Mouse (Mus musculus): ENCODE results near the gene Upf1. TPM values are rescaled to one million over a fixed set of nuclear protein-coding genes. Genes with fewer than 3 reads are reported as not detected.

Gene Upf1
- polyA plus RNA-seq, 1 experiment = 30.8 TPM

Other genes with a start within 250 kb of the Upf1 start
- gene Ncan, start 232.4 kb downstream of the Upf1 start, polyA plus RNA-seq (2012; rRNA removed) = 98.8 and 102 TPM in 2 replicates
- 23.7 and 23.8 TPM in 2 replicates for gene Nr2c2ap, start 221.9 kb downstream of the Upf1 start, polyA plus RNA-seq (2012; rRNA removed)
- 18.6 and 18.7 TPM in 2 replicates for gene Rfxank, start 214.1 kb downstream of the Upf1 start, polyA plus RNA-seq (2012; rRNA removed)
- 99.2 and 100 TPM in 2 replicates for gene Borcs8, start 213.8 kb downstream of the Upf1 start, polyA plus RNA-seq (2012; rRNA removed)
- 0.34 and 0.65 TPM in 2 replicates for gene Mef2b, start 213.6 kb downstream of the Upf1 start, polyA plus RNA-seq (2012; rRNA removed)
- 83.3 and 108 TPM in 2 replicates for gene Tmem161a, start 180.9 kb downstream of the Upf1 start, polyA plus RNA-seq (2012; rRNA removed)
- 51.0 and 51.3 TPM in 2 replicates for gene Slc25a42, start 141.0 kb downstream of the Upf1 start, polyA plus RNA-seq (2012; rRNA removed)
- 102 and 116 TPM in 2 replicates for gene Sugp2, start 119.1 kb downstream of the Upf1 start, polyA plus RNA-seq (2012; rRNA removed)
- 44.0 and 45.6 TPM in 2 replicates for gene Armc6, start 118.8 kb downstream of the Upf1 start, polyA plus RNA-seq (2012; rRNA removed)
- gene Homer3, start 70.5 kb downstream of the Upf1 start, polyA plus RNA-seq (2012; rRNA removed) = 18.2 and 18.5 TPM in 2 replicates
- 48.6 and 51.7 TPM in 2 replicates for gene Ddx49, start 50.8 kb downstream of the Upf1 start, polyA plus RNA-seq (2012; rRNA removed)
- gene Cope, start 50.8 kb downstream of the Upf1 start, polyA plus RNA-seq (2012; rRNA removed) = 252 and 259 TPM in 2 replicates
- 86.7 and 86.9 TPM in 2 replicates for gene Cers1, start 37.5 kb downstream of the Upf1 start, polyA plus RNA-seq (2012; rRNA removed)
- 34.8 and 63.7 TPM in 2 replicates for gene Gdf1, start 23.5 kb downstream of the Upf1 start, polyA plus RNA-seq (2012; rRNA removed)
- 0.19 and 0.26 TPM in 2 replicates for gene Comp, start 20.3 kb upstream of the Upf1 start, polyA plus RNA-seq (2012; rRNA removed)
- gene Crtc1, start 86.3 kb upstream of the Upf1 start, polyA plus RNA-seq (2012; rRNA removed) = 103 and 110 TPM in 2 replicates
- gene Klhl26, start 123.7 kb upstream of the Upf1 start, polyA plus RNA-seq (2012; rRNA removed) = 59.4 and 59.6 TPM in 2 replicates
- gene Tmem59l, start 134.1 kb upstream of the Upf1 start, polyA plus RNA-seq (2012; rRNA removed) = 263 and 277 TPM in 2 replicates
- 1.8 and 3.4 TPM in 2 replicates for gene Crlf1, start 139.9 kb upstream of the Upf1 start, polyA plus RNA-seq (2012; rRNA removed)
- 197 and 210 TPM in 2 replicates for gene Rex1bd, start 153.5 kb upstream of the Upf1 start, polyA plus RNA-seq (2012; rRNA removed)
- gene Uba52, start 157.5 kb upstream of the Upf1 start, polyA plus RNA-seq (2012; rRNA removed) = 901 and 1,108 TPM in 2 replicates
- 560 and 609 TPM in 2 replicates for gene Fkbp8, start 174.4 kb upstream of the Upf1 start, polyA plus RNA-seq (2012; rRNA removed)
- gene Kxd1, start 174.7 kb upstream of the Upf1 start, polyA plus RNA-seq (2012; rRNA removed) = 60.6 and 61.4 TPM in 2 replicates
- 25.1 and 25.6 TPM in 2 replicates for gene Ell, start 186.2 kb upstream of the Upf1 start, polyA plus RNA-seq (2012; rRNA removed)
- 69.0 and 81.9 TPM in 2 replicates for gene Isyna1, start 241.1 kb upstream of the Upf1 start, polyA plus RNA-seq (2012; rRNA removed)